Mouse (Mus musculus) urinary bladder, adult 18-20 months (tissue): ENCODE measurements at regions not wholly inside any gene's neighbourhood (a gene's known extent, or its start where the extent isn't known, plus 50 kb on each side); places are given as distances from the start of the nearest gene placed in this dataset.

ENCODE experiments used
- DNase-seq, 2 experiments: peaks; one replicate each; pipeline ENCODE4 v3.0.0; 2022; ENCODE audit warnings: low spot score in 2 of 2, mixed read lengths in 2 of 2

GRCm38 (mm10) chr12:78097119-78097518 lies 96.9 kb upstream of the Gm6657 start:
- DNase-seq: no peak

- no peak for DNase-seq
These were observed 96.3 kb upstream of the Gm6657 start for GRCm38 (mm10) chr12:78097692-78098091.

GRCm38 (mm10) chr12:78098765-78099194 lies 95.3 kb upstream of the Gm6657 start:
- no peak for DNase-seq

GRCm38 (mm10) chr12:78099761-78100160 lies 94.3 kb upstream of the Gm6657 start:
- no peak for DNase-seq

GRCm38 (mm10) chr12:78100756-78101155 lies 93.3 kb upstream of the Gm6657 start:
- DNase-seq: no peak

- no peak for DNase-seq
These were observed 84.1 kb upstream of the Gm6657 start for GRCm38 (mm10) chr12:78109931-78110330.

GRCm38 (mm10) chr12:78118131-78118530 lies 75.9 kb upstream of the Gm6657 start:
- no peak for DNase-seq

- DNase-seq: no peak
These were observed 74.8 kb upstream of the Gm6657 start for GRCm38 (mm10) chr12:78119246-78119645.

GRCm38 (mm10) chr12:78119855-78120254 lies 74.2 kb upstream of the Gm6657 start:
- no peak for DNase-seq

GRCm38 (mm10) chr12:78129130-78129845 lies 64.8 kb upstream of the Gm6657 start:
- DNase-seq: no peak

GRCm38 (mm10) chr12:78132016-78132797 lies 61.8 kb upstream of the Gm6657 start:
- DNase-seq: no peak

GRCm38 (mm10) chr12:78133341-78133740 lies 60.7 kb upstream of the Gm6657 start:
- DNase-seq: no peak

- no peak for DNase-seq
These were observed 60.1 kb upstream of the Gm6657 start for GRCm38 (mm10) chr12:78133984-78134383.

GRCm38 (mm10) chr12:78137196-78137595 lies 56.8 kb upstream of the Gm6657 start:
- DNase-seq: no peak

GRCm38 (mm10) chr12:78138467-78138866 lies 55.6 kb upstream of the Gm6657 start:
- DNase-seq: no peak
